10 mouse cellular contexts compared by ENCODE assay signal in the genomic region with DNA sequence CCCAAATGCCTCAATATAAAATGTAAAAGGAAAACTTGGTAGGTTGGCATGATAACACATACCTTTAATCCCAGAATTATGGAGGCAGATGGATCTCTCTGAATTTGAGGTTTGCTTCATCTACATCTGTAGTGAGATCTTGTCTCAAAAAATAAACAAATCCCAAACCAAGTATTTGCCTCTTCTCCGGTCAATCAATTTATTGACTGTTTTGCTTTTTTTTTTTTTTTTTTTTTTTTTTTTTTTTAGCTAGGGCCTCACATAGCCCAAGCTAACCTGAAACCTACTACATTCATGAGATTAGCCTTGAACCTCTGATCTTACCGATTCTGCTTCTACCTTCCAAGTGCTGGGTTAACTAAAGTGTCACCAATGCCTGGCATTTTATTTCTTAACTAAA. TPM values are rescaled to one million over a fixed set of nuclear protein-coding genes. Genes with fewer than 3 reads are reported as not detected.
DNase-seq lines count a peak whose midpoint lies in the region; ATAC-seq lines count a peak whose summit lies in the region.
"Had no signal": no experiment of that assay in that cellular context is flagged by ENCODE, and none has a peak within 500 bp of the region (broad histone marks: within the 10 kb centered on the region; RNA-seq: fewer than 3 reads in every experiment).

No protein-coding gene starts in this region.

- H3K27ac ChIP-seq in lung, embryonic 15.5 days, result no peak overlapping the region
- peak overlapping the region; percentile 82; the same call in 1 of the 2 replicates for H3K27ac ChIP-seq in forebrain, embryonic 14.5 days (ENCODE audit: low read depth, low read length)
- no peak overlapping the region for H3K27ac ChIP-seq in limb, embryonic 15.5 days
- H3K27ac ChIP-seq in neural tube, embryonic 14.5 days (ENCODE audit: low read depth, low read length), result peak overlapping the region; percentile 91; the same call in 1 of the 2 replicates

- peak overlapping the region; percentile 50; the same call in 1 of the 2 replicates for H3K9ac ChIP-seq in lung, embryonic 15.5 days
- H3K9ac ChIP-seq in forebrain, embryonic 14.5 days (ENCODE audit: low read length), result peak overlapping the region; percentile 72
- no peak overlapping the region for H3K9ac ChIP-seq in limb, embryonic 15.5 days
- H3K9ac ChIP-seq in neural tube, embryonic 14.5 days (replicated peaks; ENCODE audit: low read depth, low read length), result peak overlapping the region; percentile 76

- no peaks in the 10 kb centered on the region for H3K9me3 ChIP-seq in lung, embryonic 15.5 days
- H3K9me3 ChIP-seq in forebrain, embryonic 14.5 days (replicated peaks; ENCODE audit: control insufficient read depth, low read length), result no peaks in the 10 kb centered on the region
- H3K9me3 ChIP-seq in limb, embryonic 15.5 days, result no peaks in the 10 kb centered on the region
- no peaks in the 10 kb centered on the region for H3K9me3 ChIP-seq in neural tube, embryonic 14.5 days (ENCODE audit: control insufficient read depth, low read length)

- no peak for ATAC-seq in lung, embryonic 15.5 days (ENCODE audit: borderline replicate concordance, extremely low read depth, low FRiP score, low TSS enrichment)
- no peak for ATAC-seq in forebrain, embryonic 14.5 days
- no peak for ATAC-seq in limb, embryonic 15.5 days (ENCODE audit: insufficient number of reproducible peaks, low FRiP score, low TSS enrichment, low read depth)
- ATAC-seq in neural tube, embryonic 14.5 days (ENCODE audit: low read depth), result no peak
- ATAC-seq in granulocyte monocyte progenitor cell, adult 5-6 weeks (replicated peaks; ENCODE audit: poor library complexity, severe bottlenecking), result no peak

- intact Hi-C loops in left cerebral cortex, postnatal 25 days (cut with DNase I), result no loop called here

- H3K4me3 ChIP-seq in lung, embryonic 15.5 days, result peak overlapping the region; percentile 57
- H3K4me3 ChIP-seq in forebrain, embryonic 14.5 days (ENCODE audit: low read depth, low read length), result peak overlapping the region; percentile 35
- peak overlapping the region; percentile 57; the same call in 1 of the 2 replicates for H3K4me3 ChIP-seq in limb, embryonic 15.5 days
- H3K4me3 ChIP-seq in neural tube, embryonic 14.5 days (ENCODE audit: low read depth, low read length), result peak overlapping the region; percentile 52

- no peaks in the 10 kb centered on the region for H3K27me3 ChIP-seq in lung, embryonic 15.5 days
- H3K27me3 ChIP-seq in forebrain, embryonic 14.5 days (replicated peaks; ENCODE audit: control insufficient read depth, insufficient read depth, low read length), result no peaks in the 10 kb centered on the region
- H3K27me3 ChIP-seq in limb, embryonic 15.5 days, result no peaks in the 10 kb centered on the region
- no peaks in the 10 kb centered on the region for H3K27me3 ChIP-seq in neural tube, embryonic 14.5 days (ENCODE audit: control insufficient read depth, insufficient read depth, low read length)

- 51% methylated on average over 2 of the region's 2 CpGs for WGBS in lung, embryonic 15.5 days
- WGBS in forebrain, embryonic 14.5 days, result 68% methylated on average over 2 of the region's 2 CpGs
- 68% methylated on average over 2 of the region's 2 CpGs for WGBS in limb, embryonic 15.5 days
- WGBS in neural tube, embryonic 14.5 days, result 66% methylated on average over 2 of the region's 2 CpGs

- peaks cover 7% of the 10 kb centered on the region for H3K4me1 ChIP-seq in lung, embryonic 15.5 days
- H3K4me1 ChIP-seq in forebrain, embryonic 14.5 days (ENCODE audit: control insufficient read depth, insufficient read depth, low read length), result 0 out of 2 replicates have a peak, but pooled peaks cover 5% of the 10 kb centered on the region
- H3K4me1 ChIP-seq in limb, embryonic 15.5 days, result peaks cover 4% of the 10 kb centered on the region
- peaks cover 8% of the 10 kb centered on the region; the same call in 1 of the 2 replicates for H3K4me1 ChIP-seq in neural tube, embryonic 14.5 days (ENCODE audit: control insufficient read depth, insufficient read depth, low read length)

- no peaks in the 10 kb centered on the region for H3K36me3 ChIP-seq in lung, embryonic 15.5 days
- H3K36me3 ChIP-seq in forebrain, embryonic 14.5 days (ENCODE audit: control insufficient read depth, insufficient read depth, low read length), result peaks cover 7% of the 10 kb centered on the region; the same call in 1 of the 2 replicates
- H3K36me3 ChIP-seq in limb, embryonic 15.5 days, result peaks cover 10% of the 10 kb centered on the region
- peaks cover 5% of the 10 kb centered on the region; the same call in 1 of the 2 replicates for H3K36me3 ChIP-seq in neural tube, embryonic 14.5 days (ENCODE audit: control insufficient read depth, insufficient read depth, low read length)

- DNase-seq in lung, postnatal 25 days (ENCODE audit: low spot score), result no peak
- DNase-seq in forebrain, embryonic 14.5 days (ENCODE audit: low spot score), result no peak
- DNase-seq in left cerebral cortex, postnatal 25 days (ENCODE audit: low spot score in 2 of 2), result no peak
- DNase-seq in left cerebral cortex, adult 18-20 months (ENCODE audit: low spot score in 2 of 2), result no peak
- DNase-seq: lung, postnatal 14 days; thymus, adult 18-20 months had no signal

- peak overlapping the region; percentile 69; the same call in 1 of the 2 replicates for H3K4me2 ChIP-seq in lung, embryonic 15.5 days
- H3K4me2 ChIP-seq in forebrain, embryonic 14.5 days (ENCODE audit: low read length), result peak overlapping the region; percentile 53
- H3K4me2 ChIP-seq in limb, embryonic 15.5 days, result no peak overlapping the region
- peak overlapping the region; percentile 52 for H3K4me2 ChIP-seq in neural tube, embryonic 14.5 days (ENCODE audit: low read depth, low read length)

RNA-seq across cellular contexts. Expression of gene Nicn1, which starts 0.9 kb away (rescaled TPM):
- polyA plus RNA-seq in lung, embryonic 15.5 days (2015; fragmentation: Nextera tagmentation; extraction: Ambion mirVana), result 32.5 and 37.2 TPM in 2 replicates
- 113 and 126 TPM in 2 replicates for polyA plus RNA-seq in forebrain, embryonic 14.5 days (2014; fragmentation: Nextera tagmentation; extraction: Ambion mirVana)
- polyA plus RNA-seq in limb, embryonic 15.5 days (2015; fragmentation: Nextera tagmentation; extraction: Ambion mirVana), result 35.5 and 43.8 TPM in 2 replicates
- 130 and 165 TPM in 2 replicates for polyA plus RNA-seq in neural tube, embryonic 14.5 days (2014; fragmentation: Nextera tagmentation; extraction: Ambion mirVana)
- total RNA-seq in left cerebral cortex, postnatal 25 days (2021), result 100 to 1,000 TPM; 113 to 121 TPM
- 8.7 and 9.8 TPM in 2 replicates for total RNA-seq in granulocyte monocyte progenitor cell, adult 5-6 weeks (2014; fragmentation: Nextera tagmentation)
- total RNA-seq in granulocyte monocyte progenitor cell, adult 5-6 weeks (2017), result 5.2 and 10.7 TPM in 2 replicates
- total RNA-seq in left cerebral cortex, adult 18-20 months (2021), result 100 to 1,000 TPM; 140 to 145 TPM

RNA-seq across cellular contexts. Expression of gene Amt, which starts 7.3 kb away (rescaled TPM):
- 19.7 and 20.5 TPM in 2 replicates for polyA plus RNA-seq in lung, embryonic 15.5 days (2015; fragmentation: Nextera tagmentation; extraction: Ambion mirVana)
- polyA plus RNA-seq in forebrain, embryonic 14.5 days (2014; fragmentation: Nextera tagmentation; extraction: Ambion mirVana), result 13.2 and 13.4 TPM in 2 replicates
- 8.3 and 9.5 TPM in 2 replicates for polyA plus RNA-seq in limb, embryonic 15.5 days (2015; fragmentation: Nextera tagmentation; extraction: Ambion mirVana)
- 24.7 and 27.9 TPM in 2 replicates for polyA plus RNA-seq in neural tube, embryonic 14.5 days (2014; fragmentation: Nextera tagmentation; extraction: Ambion mirVana)
- 10 to 100 TPM; 31.1 to 35.0 TPM for total RNA-seq in left cerebral cortex, postnatal 25 days (2021)
- total RNA-seq in granulocyte monocyte progenitor cell, adult 5-6 weeks (2014; fragmentation: Nextera tagmentation), result 0.19 and 0.70 TPM in 2 replicates
- 1.8 TPM in 1 of 2 replicates, not detected in the other for total RNA-seq in granulocyte monocyte progenitor cell, adult 5-6 weeks (2017)
- 10 to 100 TPM; 29.8 to 32.8 TPM for total RNA-seq in left cerebral cortex, adult 18-20 months (2021)

RNA-seq across cellular contexts. Expression of gene Rhoa, which starts 16.6 kb away (rescaled TPM):
- 484 and 512 TPM in 2 replicates for polyA plus RNA-seq in lung, embryonic 15.5 days (2015; fragmentation: Nextera tagmentation; extraction: Ambion mirVana)
- 276 and 307 TPM in 2 replicates for polyA plus RNA-seq in forebrain, embryonic 14.5 days (2014; fragmentation: Nextera tagmentation; extraction: Ambion mirVana)
- polyA plus RNA-seq in limb, embryonic 15.5 days (2015; fragmentation: Nextera tagmentation; extraction: Ambion mirVana), result 470 and 473 TPM in 2 replicates
- polyA plus RNA-seq in neural tube, embryonic 14.5 days (2014; fragmentation: Nextera tagmentation; extraction: Ambion mirVana), result 151 and 173 TPM in 2 replicates
- total RNA-seq in left cerebral cortex, postnatal 25 days (2021), result 100 to 1,000 TPM; 165 to 175 TPM
- 256 and 296 TPM in 2 replicates for total RNA-seq in granulocyte monocyte progenitor cell, adult 5-6 weeks (2014; fragmentation: Nextera tagmentation)
- 242 and 247 TPM in 2 replicates for total RNA-seq in granulocyte monocyte progenitor cell, adult 5-6 weeks (2017)
- 100 to 1,000 TPM; 159 to 170 TPM for total RNA-seq in left cerebral cortex, adult 18-20 months (2021)

RNA-seq across cellular contexts. Expression of gene Tcta, which starts 16.6 kb away (rescaled TPM):
- polyA plus RNA-seq in lung, embryonic 15.5 days (2015; fragmentation: Nextera tagmentation; extraction: Ambion mirVana), result 29.6 and 35.5 TPM in 2 replicates
- 38.9 and 50.8 TPM in 2 replicates for polyA plus RNA-seq in forebrain, embryonic 14.5 days (2014; fragmentation: Nextera tagmentation; extraction: Ambion mirVana)
- polyA plus RNA-seq in limb, embryonic 15.5 days (2015; fragmentation: Nextera tagmentation; extraction: Ambion mirVana), result 44.3 and 47.6 TPM in 2 replicates
- polyA plus RNA-seq in neural tube, embryonic 14.5 days (2014; fragmentation: Nextera tagmentation; extraction: Ambion mirVana), result 55.2 and 60.8 TPM in 2 replicates
- total RNA-seq in left cerebral cortex, postnatal 25 days (2021), result 10 to 100 TPM; 33.2 to 34.6 TPM
- total RNA-seq in granulocyte monocyte progenitor cell, adult 5-6 weeks (2014; fragmentation: Nextera tagmentation), result 13.7 and 16.6 TPM in 2 replicates
- total RNA-seq in granulocyte monocyte progenitor cell, adult 5-6 weeks (2017), result 4.1 and 6.7 TPM in 2 replicates
- 10 to 100 TPM; 30.3 to 32.0 TPM for total RNA-seq in left cerebral cortex, adult 18-20 months (2021)

RNA-seq across cellular contexts. Expression of gene Dag1, which starts 25.6 kb away (rescaled TPM):
- 100 and 110 TPM in 2 replicates for polyA plus RNA-seq in lung, embryonic 15.5 days (2015; fragmentation: Nextera tagmentation; extraction: Ambion mirVana)
- polyA plus RNA-seq in forebrain, embryonic 14.5 days (2014; fragmentation: Nextera tagmentation; extraction: Ambion mirVana), result 42.0 and 49.6 TPM in 2 replicates
- polyA plus RNA-seq in limb, embryonic 15.5 days (2015; fragmentation: Nextera tagmentation; extraction: Ambion mirVana), result 86.6 and 107 TPM in 2 replicates
- polyA plus RNA-seq in neural tube, embryonic 14.5 days (2014; fragmentation: Nextera tagmentation; extraction: Ambion mirVana), result 58.6 and 74.6 TPM in 2 replicates
- 10 to 100 TPM; 94.7 to 97.9 TPM for total RNA-seq in left cerebral cortex, postnatal 25 days (2021)
- 12.5 and 20.8 TPM in 2 replicates for total RNA-seq in granulocyte monocyte progenitor cell, adult 5-6 weeks (2014; fragmentation: Nextera tagmentation)
- 3.3 and 4.6 TPM in 2 replicates for total RNA-seq in granulocyte monocyte progenitor cell, adult 5-6 weeks (2017)
- total RNA-seq in left cerebral cortex, adult 18-20 months (2021), result 10 to 100 TPM; 79.2 to 85.8 TPM

Comparison
In these comparisons a context has a peak if more than half of its experiments do, and no peak if none do; other contexts are left out.
1. H3K27ac ChIP-seq: peak in forebrain, embryonic 14.5 days (single experiment) and neural tube, embryonic 14.5 days (single experiment); none in lung, embryonic 15.5 days (single experiment) and limb, embryonic 15.5 days (single experiment).
2. Peak in every context shown above with its lines, with median percentiles within 50 percentile points of each other: H3K4me3 ChIP-seq.